Mouse (Mus musculus): ENCODE results near the gene Gabpa.

Gabpa gene

DNA sequence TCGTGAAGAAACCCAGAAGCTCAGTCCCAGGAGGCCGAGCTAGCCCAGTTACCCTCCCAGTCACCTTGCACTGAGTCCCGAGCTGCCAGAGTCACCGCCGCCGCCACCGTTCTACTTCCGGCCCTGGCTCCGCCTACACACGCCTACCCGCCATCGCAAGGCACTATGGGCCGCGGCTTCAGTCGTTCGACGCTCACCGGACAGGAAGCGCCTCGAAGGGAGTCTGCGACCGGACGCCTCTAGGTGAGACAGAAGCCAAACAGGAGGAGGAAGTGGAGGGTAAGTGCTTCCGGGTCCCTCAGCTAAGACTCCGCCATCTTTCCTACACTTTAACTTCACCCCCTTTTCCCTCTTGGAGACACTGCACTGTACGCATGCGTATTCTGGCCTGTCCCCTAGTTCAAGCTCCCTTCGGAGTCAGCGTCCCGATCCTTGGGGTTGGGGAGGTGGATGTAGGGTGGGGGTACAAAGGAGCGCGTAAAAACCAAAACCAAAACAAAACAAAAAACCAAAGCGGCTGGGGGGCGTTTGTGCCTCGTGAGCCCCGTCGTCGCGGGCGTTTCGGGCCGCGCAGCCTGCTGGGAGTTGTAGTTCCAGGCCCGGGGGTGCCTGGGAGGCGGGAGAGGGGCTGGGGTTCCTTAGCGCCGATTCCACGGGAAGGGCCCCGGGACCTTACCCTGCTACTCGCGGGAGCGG, at the start of gene Gabpa:
Gene Gabpa (plus strand): TSS at position 181 of the 696 bp plus-strand sequence.
- peak; percentile 97 for DNase-seq

DNA sequence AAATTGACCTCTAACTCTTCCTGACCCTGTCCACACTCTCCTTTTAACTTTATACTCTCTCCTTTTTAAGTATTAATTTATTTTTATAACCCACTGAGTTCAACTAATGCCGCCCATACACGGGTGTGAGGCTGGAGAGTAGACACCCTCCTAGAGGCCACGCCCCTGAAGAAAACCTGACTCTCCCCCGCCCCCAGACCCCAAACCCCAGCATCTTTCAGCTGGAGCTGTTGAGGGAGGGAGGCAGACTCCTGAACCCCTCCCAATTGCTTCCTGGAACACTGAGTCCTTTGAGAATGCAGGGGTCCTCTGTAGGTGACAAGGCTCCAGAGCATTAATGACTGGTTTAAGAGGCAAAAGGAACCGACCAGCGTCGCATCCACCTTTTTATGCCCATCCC, 49.8 kb upstream of the Gabpa start:
- no peak for DNase-seq

DNA sequence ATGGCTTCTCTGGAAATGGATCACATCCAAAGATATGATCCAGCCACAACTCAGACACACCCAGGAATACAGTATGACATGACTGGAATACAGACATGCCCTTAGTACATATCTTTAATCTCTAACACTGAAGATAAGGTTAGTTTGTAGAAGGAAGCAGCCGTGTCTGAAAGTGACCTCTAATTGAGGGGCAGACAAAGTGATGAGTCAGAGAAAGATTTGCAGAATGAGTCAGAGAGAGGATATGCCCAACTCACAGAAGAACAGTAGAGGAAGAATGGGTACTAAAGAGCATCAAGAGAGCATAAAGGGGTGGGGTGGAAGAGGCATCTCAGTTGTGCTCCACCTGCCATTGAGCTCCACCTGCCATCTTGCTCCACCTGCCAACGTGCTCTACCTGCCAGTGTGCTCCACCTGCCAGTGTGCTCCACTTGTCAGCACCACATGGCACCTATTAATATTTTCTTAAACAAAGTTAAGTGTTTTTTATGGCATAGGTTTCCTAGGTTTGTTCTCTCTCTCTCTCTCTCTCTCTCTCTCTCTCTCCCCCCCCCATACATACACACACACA, 44.0 kb upstream of the Gabpa start:
- no peak for DNase-seq

DNA sequence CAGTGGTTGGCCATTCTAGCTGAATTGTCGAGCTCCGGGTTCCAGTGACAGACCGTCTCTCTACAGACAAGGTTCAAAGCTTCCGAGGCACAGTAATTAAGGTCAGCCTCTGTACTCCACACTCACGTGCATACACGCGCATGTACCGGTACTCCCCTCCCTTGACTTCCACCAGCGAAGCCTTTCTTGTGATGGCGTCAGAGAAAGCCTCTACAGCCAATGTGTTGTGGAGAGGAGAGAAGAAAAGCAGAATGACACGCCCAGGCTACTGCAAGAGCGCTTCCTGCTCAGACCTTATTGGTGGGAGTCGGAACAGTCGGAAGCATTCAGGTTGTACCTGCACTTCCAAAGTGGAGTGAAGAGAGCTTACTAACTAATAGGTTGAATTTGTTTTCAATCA, 41.3 kb upstream of the Gabpa start:
- no peak for DNase-seq

DNA sequence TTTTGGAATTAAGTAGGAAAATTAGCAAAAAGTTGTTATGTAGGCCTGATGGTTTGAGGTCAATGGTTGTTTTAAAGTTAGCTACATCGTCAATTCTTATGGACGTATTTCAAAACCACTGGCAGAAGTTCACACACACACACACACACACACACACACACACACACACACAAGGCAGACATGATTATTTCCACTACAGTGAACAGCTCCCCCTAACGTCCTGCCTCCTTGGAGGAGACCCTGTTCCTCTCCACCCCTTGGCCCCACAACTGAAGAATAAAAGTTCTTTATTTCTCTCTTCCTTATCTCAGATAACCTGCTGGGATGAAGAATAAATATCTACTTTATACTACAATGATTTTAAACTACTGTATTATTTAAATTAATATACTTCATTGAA, 39.4 kb upstream of the Gabpa start:
- DNase-seq = no peak

DNA sequence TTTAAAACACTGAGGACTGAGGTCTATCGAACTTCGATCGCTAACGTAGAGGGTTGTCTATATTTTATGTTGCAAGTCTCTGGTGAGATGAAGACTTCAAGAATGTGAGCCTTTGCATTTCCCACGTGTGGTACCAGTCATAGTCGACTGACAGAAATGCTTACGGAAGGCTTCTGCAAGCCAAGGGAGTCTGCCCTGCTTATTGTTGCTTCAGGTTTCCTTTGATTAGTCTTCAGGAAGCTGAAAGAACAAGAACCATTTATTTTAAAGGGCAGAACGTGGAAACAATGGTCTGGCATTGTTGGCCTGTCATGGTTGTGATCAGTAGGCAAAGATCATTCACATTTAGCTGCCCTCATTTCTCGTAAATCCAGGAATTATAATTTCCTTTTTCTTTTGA, 38.0 kb upstream of the Gabpa start:
- no peak for DNase-seq

DNA sequence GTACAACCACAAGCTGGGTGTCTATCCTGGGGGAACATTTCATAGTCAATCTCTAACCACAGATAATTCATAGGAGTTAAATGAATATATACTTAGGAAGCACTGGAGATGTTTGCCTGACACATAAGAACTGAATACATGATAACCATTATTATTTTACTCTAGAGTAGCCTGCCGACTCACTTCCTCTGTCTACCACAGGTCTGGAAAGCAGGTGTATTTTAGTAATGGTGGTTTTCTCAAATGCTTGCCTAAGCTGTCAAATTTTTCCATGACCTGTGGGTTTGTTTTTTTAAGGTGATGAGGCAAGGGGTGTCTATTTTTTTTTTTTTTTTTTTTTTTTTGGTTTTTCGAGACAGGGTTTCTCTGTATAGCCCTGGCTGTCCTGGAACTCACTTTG, 34.7 kb upstream of the Gabpa start:
- DNase-seq = no peak

DNA sequence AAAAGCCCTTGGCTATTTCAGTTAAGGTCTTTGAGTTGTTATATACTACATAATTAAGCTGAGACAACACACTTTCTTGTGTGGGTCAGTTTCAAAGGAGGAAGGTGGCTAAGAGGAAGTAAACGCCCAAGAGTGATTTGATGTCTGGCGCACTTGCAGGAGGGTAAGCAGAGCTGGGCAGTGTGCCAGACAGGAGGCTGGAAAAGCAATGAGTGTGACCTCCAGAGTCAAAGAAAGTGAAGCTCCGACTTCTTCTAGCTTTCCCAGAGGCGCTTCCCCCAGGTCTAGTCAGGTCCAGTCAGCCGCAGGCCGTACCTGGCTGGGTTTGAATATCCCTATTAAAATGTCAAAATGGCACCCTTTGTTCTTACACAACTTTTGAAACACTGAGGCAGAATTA, 32.5 kb upstream of the Gabpa start:
- peak; percentile 54 for DNase-seq

DNA sequence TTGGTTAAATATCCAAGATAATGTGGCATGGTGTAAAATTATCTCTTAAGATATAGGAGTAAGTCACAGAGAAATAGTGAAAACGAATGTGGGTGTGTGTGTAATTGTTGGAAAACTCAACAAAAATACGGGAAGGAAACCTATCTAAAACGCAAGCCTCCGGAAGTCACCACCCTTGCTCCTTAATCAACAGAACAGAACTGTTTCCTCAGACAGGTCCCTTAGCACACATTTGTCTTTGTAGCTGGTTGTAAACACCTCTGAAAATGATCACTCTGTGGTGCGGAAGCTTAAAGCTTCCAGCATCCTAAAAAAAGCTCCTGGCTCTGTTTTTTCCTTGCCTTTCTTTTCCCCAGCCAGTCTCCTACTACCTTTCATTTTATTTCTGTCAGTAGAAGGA, 29.9 kb upstream of the Gabpa start:
- peak; percentile 28 for DNase-seq

DNA sequence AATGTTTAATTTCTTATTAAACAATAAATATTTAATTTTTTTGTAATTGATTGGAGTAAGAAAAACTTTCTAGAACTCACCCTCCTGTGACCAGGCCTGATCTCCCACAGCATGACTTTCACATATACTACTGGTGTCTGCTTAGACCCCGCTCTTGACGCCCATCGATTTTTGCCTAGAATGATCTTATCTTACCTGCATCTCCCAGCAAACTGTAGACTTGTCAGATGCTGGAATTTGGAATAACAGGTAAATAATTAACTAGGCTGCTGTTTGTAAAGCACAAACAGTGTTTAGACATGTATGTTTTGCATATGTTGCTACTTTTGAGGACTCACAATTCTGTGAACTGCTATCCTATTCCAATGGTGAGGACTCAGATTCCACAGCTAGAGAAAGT, 28.6 kb upstream of the Gabpa start:
- no peak for DNase-seq

DNA sequence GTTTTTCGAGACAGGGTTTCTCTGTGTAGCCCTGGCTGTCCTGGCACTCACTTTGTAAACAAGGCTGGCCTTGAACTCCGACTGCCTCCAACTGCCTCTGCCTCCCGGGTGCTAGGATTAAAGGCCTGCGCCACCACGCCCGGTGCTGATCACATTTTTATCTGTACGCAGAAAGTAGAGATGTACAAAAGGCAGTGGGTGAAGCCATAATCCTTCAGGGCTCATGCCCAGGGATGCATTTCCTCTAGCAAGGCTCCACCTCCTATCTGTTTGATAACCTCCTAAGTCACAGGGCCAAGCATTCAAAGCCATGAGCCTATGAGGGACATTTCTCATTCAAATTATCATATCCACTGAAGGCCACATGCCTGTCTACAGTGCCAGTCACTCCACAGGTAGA, 26.9 kb upstream of the Gabpa start:
- DNase-seq = no peak

DNA sequence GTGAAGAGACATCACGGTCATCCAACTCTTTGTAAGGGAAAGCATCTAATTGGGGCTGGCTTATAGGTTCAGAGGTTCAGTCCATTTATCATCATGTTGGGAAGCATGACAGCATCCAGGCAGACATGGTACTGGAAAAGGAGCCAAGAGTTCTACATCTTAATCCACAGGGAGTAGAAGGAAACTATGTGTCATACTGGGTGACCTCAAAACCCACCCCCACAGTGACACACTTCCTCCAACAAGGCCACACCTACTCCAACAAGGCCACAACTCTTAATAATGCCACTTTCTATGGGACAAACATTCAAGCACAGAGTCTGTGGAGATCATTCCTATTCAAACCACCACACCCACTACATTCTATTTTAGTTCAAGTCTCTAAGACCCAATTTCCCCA, 24.5 kb upstream of the Gabpa start:
- peak; percentile 16 for DNase-seq

DNA sequence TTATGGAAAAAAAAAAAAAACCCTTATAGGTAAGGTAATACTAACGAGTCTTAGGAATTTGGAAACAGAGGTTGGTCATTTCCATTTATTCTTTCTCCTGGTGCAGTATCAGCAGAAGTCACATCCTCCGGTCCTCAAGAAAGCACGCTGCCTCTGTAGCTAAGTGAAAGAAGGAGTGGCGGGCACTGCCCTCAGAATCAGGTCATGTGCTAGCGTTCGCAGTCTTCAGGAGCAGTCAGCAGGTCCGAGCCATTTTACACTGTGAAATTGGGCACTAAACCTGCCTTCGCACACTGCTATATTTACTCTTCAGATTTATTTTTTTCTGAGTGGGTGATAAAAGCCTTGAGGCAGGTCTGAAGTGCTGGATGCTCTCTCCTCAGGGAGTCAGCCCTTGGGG, 20.9 kb upstream of the Gabpa start:
- no peak for DNase-seq

DNA sequence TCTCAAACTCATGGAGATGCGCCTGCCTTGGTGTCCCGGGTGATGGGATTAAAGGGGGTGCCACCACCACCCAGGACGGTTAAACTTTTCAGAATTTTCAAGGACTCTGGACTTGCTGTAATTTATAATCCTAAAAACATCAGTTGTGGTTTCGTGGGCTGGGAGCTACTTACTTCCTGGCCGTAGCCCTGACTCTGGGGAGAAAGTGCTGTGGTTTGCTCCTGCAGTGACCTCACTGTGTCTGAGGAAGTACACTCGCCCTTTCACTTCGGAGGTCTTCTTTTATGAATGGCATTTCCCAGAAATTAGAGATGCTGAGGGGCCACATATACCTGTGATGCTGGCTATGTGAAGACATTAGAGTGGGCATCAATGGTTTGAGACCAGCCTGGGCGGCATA, 20.2 kb upstream of the Gabpa start:
- DNase-seq = no peak

DNA sequence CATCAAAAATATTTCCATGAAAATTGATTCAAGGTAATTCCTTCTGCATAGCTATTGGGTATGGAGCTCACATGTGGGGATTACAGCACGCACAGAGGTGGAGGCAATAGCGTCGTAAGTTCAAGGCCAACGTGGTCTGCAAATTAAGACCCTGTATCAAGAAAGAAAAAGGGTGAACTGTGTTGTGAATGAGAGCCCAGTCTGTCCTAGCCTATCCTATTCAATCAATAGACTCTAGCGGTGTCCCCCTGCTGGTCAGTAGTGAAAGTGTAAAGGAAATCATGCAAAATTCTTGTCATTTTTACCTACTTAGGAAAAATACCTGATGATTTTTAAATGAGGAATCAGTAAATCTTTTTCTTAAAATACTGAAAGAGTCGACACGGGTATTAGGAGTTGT, 17.3 kb upstream of the Gabpa start:
- no peak for DNase-seq

DNA sequence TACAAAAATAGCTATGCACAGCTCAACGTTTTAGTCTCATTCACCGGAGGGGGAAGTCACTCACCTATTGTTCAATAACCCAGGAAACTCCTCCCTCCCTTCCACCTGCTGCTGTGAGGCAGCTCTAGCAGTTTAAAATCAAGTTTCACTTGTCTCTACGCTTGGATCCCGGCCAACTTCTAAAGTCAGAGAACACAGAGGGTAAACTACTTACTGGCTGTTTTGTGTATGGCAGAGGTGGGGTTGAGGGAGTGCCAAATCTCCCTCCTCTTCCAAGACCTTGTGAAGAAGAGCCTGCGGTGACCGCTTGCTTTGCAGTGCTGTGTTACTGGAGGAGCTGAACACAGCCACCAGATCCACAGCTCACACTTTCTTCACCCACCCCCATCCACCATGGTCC, 9.7 kb upstream of the Gabpa start:
- peak; percentile 70 for DNase-seq

DNA sequence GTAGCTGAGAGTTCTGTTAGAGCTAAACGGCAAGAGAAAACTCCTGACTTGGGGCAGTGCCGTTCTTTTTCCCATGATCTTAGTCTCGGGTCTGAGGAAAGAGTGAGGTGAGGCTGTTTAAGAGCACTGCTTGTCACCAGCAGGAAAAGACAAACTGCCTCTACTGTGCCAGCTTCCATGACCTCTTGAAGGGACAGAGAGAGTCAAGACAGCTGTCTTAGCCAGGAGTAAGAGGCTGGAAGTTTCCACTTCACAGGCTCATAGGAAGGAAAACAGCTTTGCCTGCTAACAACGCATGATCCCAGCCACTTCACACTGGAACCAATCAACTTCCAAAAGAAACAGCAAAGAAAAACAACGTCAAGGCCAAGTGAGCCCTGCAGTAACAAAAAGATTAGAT, 3.0 kb upstream of the Gabpa start:
- DNase-seq = no peak

DNA sequence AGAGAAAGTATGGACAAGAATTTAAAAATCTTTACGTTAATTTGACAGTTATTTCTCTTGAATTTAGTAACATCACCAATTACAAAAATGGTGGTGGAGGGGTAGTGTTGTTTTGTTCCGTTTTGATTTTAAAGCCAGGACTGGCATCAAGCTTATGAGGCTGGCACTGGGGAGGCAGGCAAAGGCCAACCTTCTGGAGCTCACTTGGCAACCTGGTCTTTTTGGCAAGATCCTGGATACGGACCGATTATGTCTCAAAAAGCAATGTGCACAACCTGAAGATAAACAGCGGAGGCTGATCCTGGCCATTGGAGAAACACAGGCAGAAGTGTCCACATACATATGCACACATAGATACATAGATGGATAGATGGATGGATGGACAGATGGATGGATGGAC, 2.0 kb upstream of the Gabpa start:
- DNase-seq = peak; percentile 17

DNA sequence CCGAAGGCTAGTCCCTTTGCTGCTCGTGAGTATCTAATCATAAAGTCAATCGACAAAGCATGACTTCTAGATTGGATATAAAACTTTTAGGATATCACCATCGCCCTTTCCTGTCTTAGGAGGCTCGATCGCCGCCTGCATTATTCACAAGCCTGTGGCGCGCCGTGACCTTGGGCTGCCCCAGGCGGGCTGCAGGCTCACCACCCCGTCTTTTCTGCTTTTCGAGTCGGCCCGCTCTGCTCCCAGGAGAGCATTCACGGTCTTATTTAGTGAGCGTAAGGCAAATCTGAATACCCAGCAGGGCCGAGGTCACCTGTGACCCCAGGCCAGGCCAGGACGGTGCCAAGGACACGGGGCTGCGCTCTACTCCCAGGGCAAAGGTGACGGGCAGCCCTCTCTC, 381 bp upstream of the Gabpa start:
- DNase-seq = no peak

DNA sequence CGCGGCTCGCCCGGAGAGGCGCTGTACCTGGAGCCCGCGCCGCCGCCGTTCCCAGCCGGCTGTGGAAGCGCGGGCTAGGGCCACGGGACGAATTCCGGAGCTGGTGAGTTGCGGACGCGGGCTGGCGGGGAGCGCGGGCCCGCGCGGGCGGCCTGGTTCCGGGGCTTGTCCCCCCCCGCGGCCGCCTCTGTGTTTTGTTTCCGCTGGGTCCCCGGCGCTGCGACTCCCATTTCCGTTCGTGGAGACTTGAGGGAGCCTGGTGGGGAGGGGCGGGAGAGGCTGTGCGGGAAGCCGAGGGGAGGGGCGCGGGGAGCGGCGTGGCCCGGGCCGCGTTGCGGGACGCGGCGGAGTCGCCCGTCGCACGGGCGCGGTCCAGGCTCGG, 707 bp downstream of the Gabpa start, which contains the start of gene Atp5j:
Gene Atp5j (minus strand): TSS at position 185 of the 382 bp plus-strand sequence.
- peak; percentile 86 for DNase-seq

DNA sequence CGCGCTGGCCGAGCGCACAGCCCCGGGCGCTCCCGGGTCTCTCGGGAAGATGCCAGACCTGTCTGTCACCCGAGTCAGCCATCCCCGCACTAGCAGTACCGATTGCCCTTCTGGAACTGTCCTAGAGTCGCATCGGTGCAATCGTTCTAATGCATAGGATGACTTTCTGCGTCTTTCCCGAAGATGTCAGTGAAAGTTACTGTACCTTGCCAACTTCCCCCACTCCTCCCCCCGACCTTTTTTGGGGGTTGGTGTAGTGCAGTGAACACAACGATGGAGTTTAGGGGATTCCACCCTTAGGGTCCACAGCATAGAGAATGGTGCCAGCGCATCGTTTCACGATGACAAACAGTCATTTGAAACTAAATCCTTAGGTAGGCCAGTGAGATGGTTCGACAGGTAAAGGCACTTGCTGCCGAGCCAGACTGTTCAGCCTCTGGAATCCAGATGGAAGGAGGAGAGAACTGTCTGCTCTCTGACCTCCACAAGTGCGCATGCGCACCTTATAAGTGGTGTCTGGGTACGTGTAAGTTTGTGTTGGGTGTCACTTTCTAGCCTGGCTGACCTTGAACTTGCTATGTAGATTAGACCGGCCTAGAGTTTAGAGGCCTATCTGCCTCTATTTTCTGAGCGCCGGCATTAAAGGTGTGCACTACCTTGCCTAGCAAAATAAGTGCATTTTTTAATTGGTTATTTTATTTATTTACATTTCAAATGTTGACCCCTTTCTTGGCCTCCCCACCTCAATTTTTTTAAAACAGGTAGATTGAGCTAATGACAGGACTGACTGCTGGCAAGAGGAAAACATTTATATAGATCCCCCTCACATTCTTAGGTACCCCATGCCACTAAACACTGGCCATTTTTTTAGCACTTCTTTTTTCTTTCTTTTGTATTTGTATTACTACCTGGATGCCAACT, 1.4 kb downstream of the Gabpa start:
- DNase-seq = peak; percentile 80

DNA sequence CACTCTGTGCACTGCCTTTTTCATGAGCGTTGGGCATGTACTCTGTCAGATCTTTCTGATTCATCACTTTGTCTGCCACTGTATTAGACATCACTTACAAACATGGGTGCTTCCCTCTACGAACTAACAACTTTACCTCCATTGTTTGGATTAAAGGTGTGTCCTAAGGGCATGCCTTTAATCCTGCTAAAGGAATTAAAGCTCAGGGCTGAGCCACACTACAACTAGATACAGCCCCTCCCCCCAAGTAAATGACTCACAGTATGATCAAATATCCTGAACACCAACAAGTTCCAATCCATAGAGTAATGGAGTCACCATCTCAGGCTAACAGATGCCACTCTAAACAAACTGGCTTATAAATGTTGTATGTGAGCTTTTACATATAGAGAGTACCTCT, 3.9 kb downstream of the Gabpa start:
- DNase-seq = no peak

DNA sequence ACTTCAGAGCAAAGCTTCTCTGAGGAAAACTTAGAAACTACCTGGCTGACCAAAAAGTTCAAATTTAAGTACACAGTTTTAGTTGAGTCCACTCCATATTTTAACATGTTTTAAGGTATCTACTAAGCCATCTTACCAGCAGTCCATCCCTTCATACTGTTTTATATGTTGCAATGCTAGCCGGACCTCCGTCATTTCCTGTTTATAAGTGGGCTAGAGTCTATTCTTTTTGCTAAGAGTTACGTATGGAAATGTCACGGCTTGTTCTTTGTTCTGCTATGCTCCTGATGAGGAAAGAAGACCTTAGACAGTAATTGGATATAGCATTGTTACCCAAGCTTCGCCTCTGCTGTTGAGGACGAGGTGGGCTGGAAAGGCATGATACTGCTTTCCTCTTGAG, 18.8 kb downstream of the Gabpa start:
- DNase-seq = no peak

DNA sequence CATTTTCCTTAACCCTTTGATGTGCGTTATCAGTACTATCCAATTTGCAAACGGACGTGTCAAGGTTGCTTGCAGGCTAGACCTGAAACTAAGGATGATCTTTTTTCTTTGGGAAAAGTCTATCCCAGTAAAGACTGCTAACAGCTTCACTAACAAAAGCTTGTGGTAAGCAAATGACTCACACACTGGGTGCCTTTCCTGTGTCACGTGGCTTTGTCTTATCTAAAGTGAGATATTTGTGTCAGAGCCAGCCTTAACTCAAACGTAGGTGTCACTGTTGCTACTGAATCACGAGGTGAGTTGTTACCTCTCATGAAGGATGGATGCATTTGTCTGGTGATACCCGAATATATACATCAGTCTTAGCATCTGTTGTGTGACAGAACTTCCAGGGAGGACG, 29.9 kb downstream of the Gabpa start:
- DNase-seq = no peak
